Mouse (Mus musculus): ENCODE results near the gene Rem1. TPM values are rescaled to one million over a fixed set of nuclear protein-coding genes. Genes with fewer than 3 reads are reported as not detected.

Rem1 gene
- polyA plus RNA-seq, 1 experiment from 2014 or later, result 8.0 TPM

- H3K36me3 ChIP-seq, result peaks cover 93% of the 10 kb centered on the region
- 86% methylated on average over 8 of the region's 8 CpGs for WGBS
- H3K27me3 ChIP-seq, result no peaks in the 10 kb centered on the region
- no peak overlapping the region for H3K4me3 ChIP-seq
- H3K4me1 ChIP-seq, result no peaks in the 10 kb centered on the region
- H3K9ac ChIP-seq, result no peak overlapping the region
- H3K27ac ChIP-seq, result no peak overlapping the region
- no peaks in the 10 kb centered on the region for H3K9me3 ChIP-seq
- H3K4me2 ChIP-seq, result no peak overlapping the region
- no peak for ATAC-seq (ENCODE audit: borderline replicate concordance, extremely low read depth, low FRiP score, low TSS enrichment)
Measured at GRCm38 (mm10) chr2:152679701-152680355, 53.1 kb downstream of the Rem1 start.

DNA sequence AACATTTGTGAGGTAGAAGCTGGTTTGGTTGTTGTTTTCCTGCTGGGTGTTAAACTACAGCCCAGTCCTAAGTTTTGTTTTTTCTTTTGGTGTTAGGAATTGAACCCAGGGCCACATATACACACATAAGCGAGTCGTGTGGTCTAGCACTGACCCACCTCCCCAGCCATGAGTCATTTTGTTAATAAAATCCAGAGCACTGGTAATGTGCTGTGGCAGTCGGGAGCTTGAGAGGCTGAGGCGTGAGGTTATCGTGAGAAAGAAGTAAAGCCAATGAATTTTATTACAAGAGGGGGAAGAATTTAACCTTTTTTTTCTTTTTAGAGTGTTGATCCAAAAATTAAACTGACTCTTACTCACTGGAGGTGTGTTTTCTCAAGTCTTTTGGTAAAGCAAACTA is 56.3 kb downstream of the Rem1 start:
- no peak overlapping the region for H3K4me3 ChIP-seq
- no peak overlapping the region for H3K9ac ChIP-seq
- 90% methylated on average over 5 of the region's 5 CpGs for WGBS
- peaks cover 98% of the 10 kb centered on the region for H3K36me3 ChIP-seq
- no peak overlapping the region for H3K27ac ChIP-seq
- H3K4me2 ChIP-seq, result no peak overlapping the region
- H3K4me1 ChIP-seq, result peaks cover 5% of the 10 kb centered on the region; the same call in 1 of the 2 replicates
- H3K9me3 ChIP-seq, result no peaks in the 10 kb centered on the region
- H3K27me3 ChIP-seq, result no peaks in the 10 kb centered on the region
- no peak for ATAC-seq (ENCODE audit: borderline replicate concordance, extremely low read depth, low FRiP score, low TSS enrichment)

Other genes starting within 250 kb of the Rem1 start
- 10.5 and 11.3 TPM in 2 replicates for gene Sox12, start 228.9 kb upstream of the Rem1 start, polyA plus RNA-seq (2015; fragmentation: Nextera tagmentation; extraction: Ambion mirVana)
- gene Zcchc3, start 211.9 kb upstream of the Rem1 start, polyA plus RNA-seq (2015; fragmentation: Nextera tagmentation; extraction: Ambion mirVana), result 37.7 and 40.5 TPM in 2 replicates
- 3.0 and 3.1 TPM in 2 replicates for gene 6820408C15Rik, start 211.4 kb upstream of the Rem1 start, polyA plus RNA-seq (2015; fragmentation: Nextera tagmentation; extraction: Ambion mirVana)
- gene Defb23, start 162.3 kb upstream of the Rem1 start, polyA plus RNA-seq (2015; fragmentation: Nextera tagmentation; extraction: Ambion mirVana), result not detected in 2 replicates
- gene Defb20, start 149.9 kb upstream of the Rem1 start, polyA plus RNA-seq (2015; fragmentation: Nextera tagmentation; extraction: Ambion mirVana), result not detected in 2 replicates
- gene Defb22, start 136.8 kb upstream of the Rem1 start, polyA plus RNA-seq (2015; fragmentation: Nextera tagmentation; extraction: Ambion mirVana), result not detected in 2 replicates
- gene Defb26, start 115.3 kb upstream of the Rem1 start, polyA plus RNA-seq (2015; fragmentation: Nextera tagmentation; extraction: Ambion mirVana), result not detected in 2 replicates
- gene Defb28, start 108.7 kb upstream of the Rem1 start, polyA plus RNA-seq (2015; fragmentation: Nextera tagmentation; extraction: Ambion mirVana), result not detected in 2 replicates
- gene Defb29, start 86.9 kb upstream of the Rem1 start, polyA plus RNA-seq (2015; fragmentation: Nextera tagmentation; extraction: Ambion mirVana), result not detected in 2 replicates
- gene Gm17416, start 57.6 kb upstream of the Rem1 start, polyA plus RNA-seq (2015; fragmentation: Nextera tagmentation; extraction: Ambion mirVana), result not detected in 2 replicates
- not detected in 2 replicates for gene Defb21, start 54.2 kb upstream of the Rem1 start, polyA plus RNA-seq (2015; fragmentation: Nextera tagmentation; extraction: Ambion mirVana)
- not detected in 2 replicates for gene Defb19, start 46.6 kb upstream of the Rem1 start, polyA plus RNA-seq (2015; fragmentation: Nextera tagmentation; extraction: Ambion mirVana)
- gene Defb45, start 27.6 kb upstream of the Rem1 start, polyA plus RNA-seq (2015; fragmentation: Nextera tagmentation; extraction: Ambion mirVana), result not detected in 2 replicates
- not detected in 2 replicates for gene Defb36, start 22.6 kb upstream of the Rem1 start, polyA plus RNA-seq (2015; fragmentation: Nextera tagmentation; extraction: Ambion mirVana)
- gene Defb25, start 3.9 kb upstream of the Rem1 start, polyA plus RNA-seq (2015; fragmentation: Nextera tagmentation; extraction: Ambion mirVana), result 1.7 TPM in 1 of 2 replicates, not detected in the other
- gene H13, start 42.5 kb downstream of the Rem1 start, polyA plus RNA-seq (2015; fragmentation: Nextera tagmentation; extraction: Ambion mirVana), result 97.7 and 104 TPM in 2 replicates
- gene Mcts2, start 60.1 kb downstream of the Rem1 start, polyA plus RNA-seq (2015; fragmentation: Nextera tagmentation; extraction: Ambion mirVana), result 27.1 and 28.5 TPM in 2 replicates
- gene Id1, start 109.3 kb downstream of the Rem1 start, polyA plus RNA-seq (2015; fragmentation: Nextera tagmentation; extraction: Ambion mirVana), result 134 and 143 TPM in 2 replicates
- gene Cox4i2, start 127.2 kb downstream of the Rem1 start, polyA plus RNA-seq (2015; fragmentation: Nextera tagmentation; extraction: Ambion mirVana), result 74.8 and 81.0 TPM in 2 replicates
- 101 and 107 TPM in 2 replicates for gene Bcl2l1, start 204.8 kb downstream of the Rem1 start, polyA plus RNA-seq (2015; fragmentation: Nextera tagmentation; extraction: Ambion mirVana)
- gene Tpx2, start 221.0 kb downstream of the Rem1 start, polyA plus RNA-seq (2015; fragmentation: Nextera tagmentation; extraction: Ambion mirVana), result 92.1 and 94.7 TPM in 2 replicates

All from lung, embryonic 15.5 days (tissue).